Mouse (Mus musculus) neural tube, embryonic 11.5 days (tissue): Measurements from ENCODE around the gene Papss2. TPM values are rescaled to one million over a fixed set of nuclear protein-coding genes. Genes with fewer than 3 reads are reported as not detected.

ENCODE experiments used
- ATAC-seq: fragments of 200-750 bp; cut with Nextera tagmentation; 2 replicates; pipeline ENCODE4 v1.8.0; 2017; ENCODE audit warnings: moderate number of reproducible peaks, mild to moderate bottlenecking, moderate TSS enrichment, moderate library complexity; ENCODE audit not compliant: insufficient read depth, low FRiP score, low TSS enrichment
- DNase-seq: peaks from one replicate; pipeline ENCODE4 v3.0.0-alpha.2; 2015; ENCODE audit warnings: low spot score
- H3K27ac ChIP-seq: fragments of 300-500 bp; sonication (generic); 2 replicates; pipeline ENCODE4 v1.5.1; 2014; ENCODE audit warnings: low read depth, mild to moderate bottlenecking, low read length
- H3K27me3 ChIP-seq: fragments of 300-500 bp; sonication (generic); 2 replicates; pipeline ENCODE4 v1.6.1; 2014; ENCODE audit warnings: mild to moderate bottlenecking, low read length, mixed read lengths; ENCODE audit not compliant: control insufficient read depth, insufficient read depth
- H3K36me3 ChIP-seq: fragments of 300-500 bp; sonication (generic); 2 replicates; pipeline ENCODE4 v1.6.1; 2014; ENCODE audit warnings: mild to moderate bottlenecking, low read length, moderate library complexity, mixed read lengths; ENCODE audit not compliant: control insufficient read depth, insufficient read depth
- H3K4me1 ChIP-seq: fragments of 300-500 bp; sonication (generic); 2 replicates; pipeline ENCODE4 v1.6.1; 2014; ENCODE audit warnings: low read length, mixed read lengths; ENCODE audit not compliant: control insufficient read depth, insufficient read depth
- H3K4me2 ChIP-seq: fragments of 300-500 bp; sonication (generic); 2 replicates; pipeline ENCODE4 v1.6.1; 2014; ENCODE audit warnings: low read depth, mild to moderate bottlenecking, moderate library complexity
- H3K4me3 ChIP-seq: fragments of 300-500 bp; sonication (generic); 2 replicates; pipeline ENCODE4 v1.5.1; 2014; ENCODE audit warnings: low read depth, low read length
- H3K9ac ChIP-seq: fragments of 300-500 bp; sonication (generic); 2 replicates; pipeline ENCODE4 v1.6.1; 2014; ENCODE audit warnings: mild to moderate bottlenecking, low read length
- H3K9me3 ChIP-seq: fragments of 300-500 bp; sonication (generic); 2 replicates; pipeline ENCODE4 v1.6.1; 2016; ENCODE audit warnings: low read length; ENCODE audit not compliant: control insufficient read depth
- WGBS: fragments of 180-500 bp; shearing (Covaris S2); extraction: QIAGEN DNeasy Blood & Tissue Kit; methylation state at CpG from one replicate; pipeline ENCODE4 v1.1.7; 2014; 5-methylcytosine and 5-hydroxymethylcytosine counted together
- polyA plus RNA-seq: library from polyadenylated mRNA; unstranded; fragments of >200 nt; fragmentation: Nextera tagmentation; extraction: Ambion mirVana; gene quantifications from 2 replicates; pipeline ENCODE4 v1.2.1, GENCODE M21; 2014

The Papss2 gene
- polyA plus RNA-seq, 1 experiment from 2014 or later = 1.6 TPM

- H3K4me1 ChIP-seq = no peaks in the 10 kb centered on the region
- WGBS = 55% methylated on average over 6 of the region's 6 CpGs
- H3K9me3 ChIP-seq = no peaks in the 10 kb centered on the region
These were observed 7.9 kb upstream of the Papss2 start for GRCm38 (mm10) chr19:32587727-32588126.

GRCm38 (mm10) chr19:32592749-32593148 is 2.8 kb upstream of the Papss2 start:
- WGBS = 89% methylated on average over 7 of the region's 7 CpGs

More at GRCm38 (mm10) chr19:32587727-32588126, 7.9 kb upstream of the Papss2 start:
- no peak overlapping the region for H3K4me2 ChIP-seq
- no peak overlapping the region for H3K4me3 ChIP-seq
- ATAC-seq (no peak), DNase-seq (no peak)
- H3K27ac ChIP-seq = no peak overlapping the region
- no peak overlapping the region for H3K9ac ChIP-seq
- no peaks in the 10 kb centered on the region for H3K36me3 ChIP-seq
- H3K27me3 ChIP-seq = no peaks in the 10 kb centered on the region

DNA sequence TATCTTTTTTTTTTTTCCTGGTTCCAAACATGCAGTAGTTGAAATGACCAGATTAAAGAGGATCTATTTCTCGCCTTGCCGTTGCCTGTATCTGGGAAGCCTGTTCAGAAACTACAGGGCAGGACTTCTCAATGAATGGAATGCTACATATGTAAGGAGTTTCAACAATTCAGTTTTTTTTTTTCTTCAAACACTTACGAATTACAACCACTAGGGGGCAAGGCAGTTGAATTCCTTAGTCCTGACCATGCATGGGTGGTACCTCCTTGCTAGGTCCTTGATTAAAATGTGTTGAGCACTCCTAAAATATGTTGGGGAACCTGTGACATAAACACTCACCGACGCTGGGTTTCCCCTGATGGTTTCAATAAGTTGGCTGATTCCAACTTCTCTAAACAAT is 1.7 kb upstream of the Papss2 start:
- Histone ChIP-seq H3K9ac (no peak overlapping the region), H3K4me1 (no peaks in the 10 kb centered on the region), H3K36me3 (no peaks in the 10 kb centered on the region), H3K4me2 (no peak overlapping the region), H3K4me3 (no peak overlapping the region), H3K27me3 (peaks cover 14% of the 10 kb centered on the region), H3K27ac (no peak overlapping the region), H3K9me3 (no peaks in the 10 kb centered on the region)
- no peak for DNase-seq
- no peak for ATAC-seq
- WGBS = 84% methylated on average over 5 of the region's 5 CpGs

More at GRCm38 (mm10) chr19:32592749-32593148, 2.8 kb upstream of the Papss2 start:
- H3K36me3 ChIP-seq = no peaks in the 10 kb centered on the region
- DNase-seq (no peak), ATAC-seq (no peak)
- no peak overlapping the region for H3K4me3 ChIP-seq
- no peaks in the 10 kb centered on the region for H3K9me3 ChIP-seq
- no peak overlapping the region for H3K27ac ChIP-seq
- H3K4me1 ChIP-seq = no peaks in the 10 kb centered on the region
- peaks cover 14% of the 10 kb centered on the region for H3K27me3 ChIP-seq
- no peak overlapping the region for H3K4me2 ChIP-seq
- H3K9ac ChIP-seq = no peak overlapping the region

GRCm38 (mm10) chr19:32595131-32595505 is 472 bp upstream of the Papss2 start:
- Histone ChIP-seq H3K27me3 (peaks cover 14% of the 10 kb centered on the region), H3K9ac (no peak overlapping the region), H3K9me3 (no peaks in the 10 kb centered on the region), H3K4me2 (peak overlapping the region; percentile 69), H3K4me1 (no peaks in the 10 kb centered on the region), H3K36me3 (no peaks in the 10 kb centered on the region), H3K27ac (no peak overlapping the region), H3K4me3 (peak overlapping the region; percentile 37)
- no peak for ATAC-seq
- no peak for DNase-seq
- WGBS = 19% methylated on average over 8 of the region's 8 CpGs

DNA sequence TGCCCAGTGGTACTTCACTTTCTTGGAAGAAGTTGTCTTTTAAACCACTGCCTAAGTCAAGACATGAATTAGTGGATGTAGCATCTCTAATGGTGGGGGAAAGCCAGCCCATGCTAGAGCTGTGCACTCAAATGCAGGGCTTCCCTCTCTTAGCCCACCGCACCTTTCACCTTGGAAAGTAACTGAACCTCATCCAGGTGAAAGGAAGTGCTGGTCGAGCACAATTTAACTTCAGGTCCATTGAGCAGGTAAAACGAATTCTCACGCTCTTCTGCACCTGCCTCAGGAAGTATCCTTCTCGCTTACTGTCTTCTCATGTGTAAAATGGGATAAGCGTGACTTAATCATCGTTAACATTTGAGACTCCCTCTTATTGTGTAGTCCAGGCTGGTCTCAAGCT is 3.4 kb downstream of the Papss2 start:
- Histone ChIP-seq H3K4me1 (no peaks in the 10 kb centered on the region), H3K27me3 (peaks cover 14% of the 10 kb centered on the region), H3K9me3 (no peaks in the 10 kb centered on the region), H3K27ac (no peak overlapping the region), H3K4me2 (no peak overlapping the region), H3K36me3 (no peaks in the 10 kb centered on the region), H3K9ac (no peak overlapping the region), H3K4me3 (no peak overlapping the region)
- WGBS = 81% methylated on average over 7 of the region's 7 CpGs
- ATAC-seq = no peak
- no peak for DNase-seq

- Histone ChIP-seq H3K9ac (no peak overlapping the region), H3K27ac (no peak overlapping the region), H3K4me3 (no peak overlapping the region), H3K27me3 (peaks cover 14% of the 10 kb centered on the region), H3K9me3 (no peaks in the 10 kb centered on the region), H3K36me3 (no peaks in the 10 kb centered on the region), H3K4me1 (no peaks in the 10 kb centered on the region), H3K4me2 (no peak overlapping the region)
- WGBS = 87% methylated on average over 5 of the region's 5 CpGs
- ATAC-seq (no peak), DNase-seq (no peak)
These were observed 3.8 kb downstream of the Papss2 start for GRCm38 (mm10) chr19:32599436-32599835.

- Histone ChIP-seq H3K27me3 (peaks cover 6% of the 10 kb centered on the region; the same call in 1 of the 2 replicates), H3K4me2 (no peak overlapping the region), H3K27ac (no peak overlapping the region), H3K9me3 (no peaks in the 10 kb centered on the region), H3K4me3 (no peak overlapping the region), H3K4me1 (no peaks in the 10 kb centered on the region), H3K9ac (no peak overlapping the region), H3K36me3 (no peaks in the 10 kb centered on the region)
- 74% methylated on average over 6 of the region's 6 CpGs for WGBS
- ATAC-seq = no peak
- no peak for DNase-seq
These were observed 5.6 kb downstream of the Papss2 start for GRCm38 (mm10) chr19:32601033-32601770.

- Histone ChIP-seq H3K27me3 (no peaks in the 10 kb centered on the region), H3K9ac (no peak overlapping the region), H3K4me1 (no peaks in the 10 kb centered on the region), H3K4me2 (no peak overlapping the region), H3K27ac (no peak overlapping the region), H3K4me3 (no peak overlapping the region), H3K36me3 (no peaks in the 10 kb centered on the region), H3K9me3 (no peaks in the 10 kb centered on the region)
- no peak for DNase-seq
- 100% methylated on average over 1 of the region's 1 CpGs for WGBS
- no peak for ATAC-seq
These were observed 7.9 kb downstream of the Papss2 start for GRCm38 (mm10) chr19:32603466-32603865.

DNA sequence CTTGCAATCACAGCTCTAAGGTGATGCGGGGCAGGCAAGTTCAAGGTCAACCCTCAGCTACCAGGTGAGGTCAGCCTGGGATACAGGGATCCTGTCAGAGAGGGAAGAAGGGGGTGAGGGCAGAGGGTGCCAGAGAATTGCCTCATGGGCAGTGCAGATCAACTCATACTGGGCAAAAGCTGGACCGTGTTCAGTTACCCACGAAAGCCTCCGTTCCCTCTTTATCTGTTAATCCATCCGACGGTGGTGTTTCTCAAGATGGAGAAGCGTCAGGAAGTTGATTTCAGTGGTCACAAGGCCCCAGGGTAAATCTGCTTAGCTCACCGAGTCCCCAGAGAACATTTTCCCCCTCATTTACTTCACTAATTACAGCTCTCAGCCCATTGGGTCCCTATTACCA is 8.5 kb downstream of the Papss2 start:
- H3K27ac ChIP-seq = no peak overlapping the region
- no peaks in the 10 kb centered on the region for H3K36me3 ChIP-seq
- no peaks in the 10 kb centered on the region for H3K9me3 ChIP-seq
- 82% methylated on average over 8 of the region's 8 CpGs for WGBS
- H3K4me1 ChIP-seq = no peaks in the 10 kb centered on the region
- DNase-seq (no peak), ATAC-seq (no peak)
- no peak overlapping the region for H3K9ac ChIP-seq
- H3K4me2 ChIP-seq = no peak overlapping the region
- no peak overlapping the region for H3K4me3 ChIP-seq
- no peaks in the 10 kb centered on the region for H3K27me3 ChIP-seq
